Mouse (Mus musculus): ENCODE results near the gene Hdgfl1. TPM values are rescaled to one million over a fixed set of nuclear protein-coding genes. Genes with fewer than 3 reads are reported as not detected.

Gene Hdgfl1
- not detected in 2 replicates for polyA plus RNA-seq (2014; fragmentation: Nextera tagmentation; extraction: Ambion mirVana)

- H3K9ac ChIP-seq (ENCODE audit: low read depth, low read length) = no peak within 1 kb of the TSS
- no peaks in the 10 kb centered on the region for H3K27me3 ChIP-seq (ENCODE audit: control insufficient read depth, insufficient read depth, low read length)
- ATAC-seq (ENCODE audit: low FRiP score) = no peak
- DNase-seq (ENCODE audit: low spot score) = no peak
- H3K4me1 ChIP-seq (replicated peaks; ENCODE audit: control insufficient read depth, insufficient read depth, low read length) = no peaks in the 10 kb centered on the region
- 96% methylated on average over 16 of the region's 16 CpGs for WGBS
- no peak within 1 kb of the TSS for H3K4me3 ChIP-seq (ENCODE audit: low read depth, low read length)
- no peak within 1 kb of the TSS for H3K4me2 ChIP-seq (replicated peaks; ENCODE audit: low read depth, low read length)
- H3K9me3 ChIP-seq (ENCODE audit: control insufficient read depth, low read length) = no peaks in the 10 kb centered on the region
- H3K36me3 ChIP-seq (ENCODE audit: control insufficient read depth, insufficient read depth, low read length) = no peaks in the 10 kb centered on the region
- H3K27ac ChIP-seq (ENCODE audit: low read depth, low read length) = no peak within 1 kb of the TSS
Measured at GRCm38 (mm10) chr13:26769955-26770354, at the start of gene Hdgfl1. Gene Hdgfl1 (minus strand): TSS chr13:26770165.

GRCm38 (mm10) chr13:26795460-26795859, 25.5 kb upstream of the Hdgfl1 start:
- no peak overlapping the region for H3K27ac ChIP-seq (ENCODE audit: low read depth, low read length)
- H3K4me3 ChIP-seq (ENCODE audit: low read depth, low read length) = no peak overlapping the region
- H3K9ac ChIP-seq (ENCODE audit: low read depth, low read length) = no peak overlapping the region
- DNase-seq (ENCODE audit: low spot score) = no peak
- no peaks in the 10 kb centered on the region for H3K36me3 ChIP-seq (ENCODE audit: control insufficient read depth, insufficient read depth, low read length)
- no peak overlapping the region for H3K4me2 ChIP-seq (replicated peaks; ENCODE audit: low read depth, low read length)
- no peaks in the 10 kb centered on the region for H3K27me3 ChIP-seq (ENCODE audit: control insufficient read depth, insufficient read depth, low read length)
- 89% methylated on average over 3 of the region's 3 CpGs for WGBS
- no peaks in the 10 kb centered on the region for H3K9me3 ChIP-seq (ENCODE audit: control insufficient read depth, low read length)
- ATAC-seq (ENCODE audit: low FRiP score) = no peak
- H3K4me1 ChIP-seq (replicated peaks; ENCODE audit: control insufficient read depth, insufficient read depth, low read length) = no peaks in the 10 kb centered on the region

GRCm38 (mm10) chr13:26769424-26769823, 541 bp downstream of the Hdgfl1 start:
- 93% methylated on average over 15 of the region's 15 CpGs for WGBS
- Histone ChIP-seq H3K27me3 (ENCODE audit: control insufficient read depth, insufficient read depth, low read length) (no peaks in the 10 kb centered on the region), H3K4me3 (ENCODE audit: low read depth, low read length) (no peak overlapping the region), H3K4me2 (replicated peaks; ENCODE audit: low read depth, low read length) (no peak overlapping the region), H3K9me3 (ENCODE audit: control insufficient read depth, low read length) (no peaks in the 10 kb centered on the region), H3K27ac (ENCODE audit: low read depth, low read length) (no peak overlapping the region), H3K36me3 (ENCODE audit: control insufficient read depth, insufficient read depth, low read length) (no peaks in the 10 kb centered on the region), H3K4me1 (replicated peaks; ENCODE audit: control insufficient read depth, insufficient read depth, low read length) (no peaks in the 10 kb centered on the region), H3K9ac (ENCODE audit: low read depth, low read length) (no peak overlapping the region)
- ATAC-seq (ENCODE audit: low FRiP score) (no peak), DNase-seq (ENCODE audit: low spot score) (no peak)

GRCm38 (mm10) chr13:26761966-26762803, 7.8 kb downstream of the Hdgfl1 start:
- no peak overlapping the region for H3K4me2 ChIP-seq (replicated peaks; ENCODE audit: low read depth, low read length)
- no peaks in the 10 kb centered on the region for H3K9me3 ChIP-seq (ENCODE audit: control insufficient read depth, low read length)
- ATAC-seq (ENCODE audit: low FRiP score) = no peak
- no peak for DNase-seq (ENCODE audit: low spot score)
- H3K36me3 ChIP-seq (ENCODE audit: control insufficient read depth, insufficient read depth, low read length) = no peaks in the 10 kb centered on the region
- H3K4me1 ChIP-seq (replicated peaks; ENCODE audit: control insufficient read depth, insufficient read depth, low read length) = no peaks in the 10 kb centered on the region
- WGBS = 79% methylated on average over 12 of the region's 12 CpGs
- no peaks in the 10 kb centered on the region for H3K27me3 ChIP-seq (ENCODE audit: control insufficient read depth, insufficient read depth, low read length)
- no peak overlapping the region for H3K27ac ChIP-seq (ENCODE audit: low read depth, low read length)
- H3K4me3 ChIP-seq (ENCODE audit: low read depth, low read length) = no peak overlapping the region
- no peak overlapping the region for H3K9ac ChIP-seq (ENCODE audit: low read depth, low read length)

GRCm38 (mm10) chr13:26752863-26753262, 17.1 kb downstream of the Hdgfl1 start:
- H3K9ac ChIP-seq (ENCODE audit: low read depth, low read length) = no peak overlapping the region
- H3K4me1 ChIP-seq (replicated peaks; ENCODE audit: control insufficient read depth, insufficient read depth, low read length) = no peaks in the 10 kb centered on the region
- no peak for ATAC-seq (ENCODE audit: low FRiP score)
- 0 out of 2 replicates have a peak overlapping the region, but pooled peaks have one; percentile 47 for H3K27ac ChIP-seq (ENCODE audit: low read depth, low read length)
- H3K4me2 ChIP-seq (replicated peaks; ENCODE audit: low read depth, low read length) = no peak overlapping the region
- H3K9me3 ChIP-seq (ENCODE audit: control insufficient read depth, low read length) = no peaks in the 10 kb centered on the region
- H3K4me3 ChIP-seq (ENCODE audit: low read depth, low read length) = no peak overlapping the region
- H3K36me3 ChIP-seq (ENCODE audit: control insufficient read depth, insufficient read depth, low read length) = no peaks in the 10 kb centered on the region
- no peaks in the 10 kb centered on the region for H3K27me3 ChIP-seq (ENCODE audit: control insufficient read depth, insufficient read depth, low read length)
- no peak for DNase-seq (ENCODE audit: low spot score)

- Histone ChIP-seq H3K9ac (ENCODE audit: low read depth, low read length) (no peak overlapping the region), H3K27ac (ENCODE audit: low read depth, low read length) (no peak overlapping the region), H3K36me3 (ENCODE audit: control insufficient read depth, insufficient read depth, low read length) (no peaks in the 10 kb centered on the region), H3K4me1 (replicated peaks; ENCODE audit: control insufficient read depth, insufficient read depth, low read length) (no peaks in the 10 kb centered on the region), H3K4me2 (replicated peaks; ENCODE audit: low read depth, low read length) (no peak overlapping the region), H3K27me3 (ENCODE audit: control insufficient read depth, insufficient read depth, low read length) (no peaks in the 10 kb centered on the region), H3K4me3 (ENCODE audit: low read depth, low read length) (no peak overlapping the region), H3K9me3 (ENCODE audit: control insufficient read depth, low read length) (no peaks in the 10 kb centered on the region)
- WGBS = 95% methylated on average over 1 of the region's 1 CpGs
- DNase-seq (ENCODE audit: low spot score) (peak; percentile 19), ATAC-seq (ENCODE audit: low FRiP score) (peak; percentile 33; the same call in 1 of the 2 replicates)
Measured at GRCm38 (mm10) chr13:26752414-26752813, 17.6 kb downstream of the Hdgfl1 start.

- peak; percentile 47 for DNase-seq (ENCODE audit: low spot score)
- 32% methylated on average over 2 of the region's 2 CpGs for WGBS
- ATAC-seq (ENCODE audit: low FRiP score) = peak; percentile 77
- H3K9me3 ChIP-seq (ENCODE audit: control insufficient read depth, low read length) = no peaks in the 10 kb centered on the region
- no peak overlapping the region for H3K4me3 ChIP-seq (ENCODE audit: low read depth, low read length)
- H3K36me3 ChIP-seq (ENCODE audit: control insufficient read depth, insufficient read depth, low read length) = no peaks in the 10 kb centered on the region
- H3K4me1 ChIP-seq (replicated peaks; ENCODE audit: control insufficient read depth, insufficient read depth, low read length) = no peaks in the 10 kb centered on the region
- no peak overlapping the region for H3K9ac ChIP-seq (ENCODE audit: low read depth, low read length)
- H3K4me2 ChIP-seq (replicated peaks; ENCODE audit: low read depth, low read length) = no peak overlapping the region
- no peaks in the 10 kb centered on the region for H3K27me3 ChIP-seq (ENCODE audit: control insufficient read depth, insufficient read depth, low read length)
- H3K27ac ChIP-seq (ENCODE audit: low read depth, low read length) = peak overlapping the region; percentile 56
Measured at GRCm38 (mm10) chr13:26745760-26746457, 24.1 kb downstream of the Hdgfl1 start.

- peak; percentile 69 for ATAC-seq (ENCODE audit: low FRiP score)
- Histone ChIP-seq H3K27ac (ENCODE audit: low read depth, low read length) (peak overlapping the region; percentile 56), H3K4me3 (ENCODE audit: low read depth, low read length) (no peak overlapping the region), H3K9ac (ENCODE audit: low read depth, low read length) (no peak overlapping the region), H3K9me3 (ENCODE audit: control insufficient read depth, low read length) (no peaks in the 10 kb centered on the region), H3K36me3 (ENCODE audit: control insufficient read depth, insufficient read depth, low read length) (no peaks in the 10 kb centered on the region), H3K4me1 (replicated peaks; ENCODE audit: control insufficient read depth, insufficient read depth, low read length) (no peaks in the 10 kb centered on the region), H3K27me3 (ENCODE audit: control insufficient read depth, insufficient read depth, low read length) (no peaks in the 10 kb centered on the region), H3K4me2 (replicated peaks; ENCODE audit: low read depth, low read length) (no peak overlapping the region)
- peak; percentile 21 for DNase-seq (ENCODE audit: low spot score)
- 57% methylated on average over 5 of the region's 5 CpGs for WGBS
Measured at GRCm38 (mm10) chr13:26745059-26745759, 24.8 kb downstream of the Hdgfl1 start.
